Mouse (Mus musculus): Measurements from ENCODE around the gene Btbd9.
"Not testable (repeated sequence)": the region's sequence is repeated elsewhere in the genome, so short reads cannot be mapped to it uniquely, and the experiment has no call there.

Gene Btbd9

GRCm38 (mm10) chr17:30575941-30576773 is at the start of gene Btbd9:
Gene Btbd9 (minus strand): TSS chr17:30576488.
- peak; percentile 87 to 95 for DNase-seq (ENCODE audit: low spot score in 2 of 2)

- DNase-seq (ENCODE audit: low spot score in 2 of 2): not testable (repeated sequence)
Observed at GRCm38 (mm10) chr17:30624132-30624531, 47.8 kb upstream of the Btbd9 start, which contains the start of gene Dnah8. Gene Dnah8 (plus strand): TSS chr17:30624354.

GRCm38 (mm10) chr17:30623200-30623599 is 46.9 kb upstream of the Btbd9 start:
- no peak for DNase-seq (ENCODE audit: low spot score in 2 of 2)

- no peak for DNase-seq (ENCODE audit: low spot score in 2 of 2)
Observed at GRCm38 (mm10) chr17:30621450-30621849, 45.2 kb upstream of the Btbd9 start.

DNA sequence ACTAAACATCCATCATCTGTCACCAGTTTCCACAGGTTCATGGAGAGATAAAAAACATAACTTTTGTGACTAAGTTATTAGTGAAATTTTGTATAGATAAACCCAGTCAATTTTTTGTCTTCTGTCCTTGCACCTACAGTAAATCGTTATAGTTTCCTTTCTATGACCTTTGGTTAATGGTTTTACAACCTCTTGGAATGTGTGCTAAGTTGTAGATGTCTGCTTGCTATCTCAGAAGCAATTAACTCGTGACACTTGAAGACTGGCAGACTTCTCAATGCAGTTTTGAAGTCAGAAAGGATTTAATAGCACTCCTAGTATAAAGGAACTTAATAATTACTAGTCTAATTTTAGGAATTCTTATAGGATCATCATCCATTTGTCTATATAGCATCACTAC is 44.3 kb upstream of the Btbd9 start:
- DNase-seq (ENCODE audit: low spot score in 2 of 2): no peak

- DNase-seq (ENCODE audit: low spot score in 2 of 2): no peak
Observed at GRCm38 (mm10) chr17:30619153-30619552, 42.9 kb upstream of the Btbd9 start.

- no peak for DNase-seq (ENCODE audit: low spot score in 2 of 2)
Observed at GRCm38 (mm10) chr17:30618136-30618891, 42.0 kb upstream of the Btbd9 start.

DNA sequence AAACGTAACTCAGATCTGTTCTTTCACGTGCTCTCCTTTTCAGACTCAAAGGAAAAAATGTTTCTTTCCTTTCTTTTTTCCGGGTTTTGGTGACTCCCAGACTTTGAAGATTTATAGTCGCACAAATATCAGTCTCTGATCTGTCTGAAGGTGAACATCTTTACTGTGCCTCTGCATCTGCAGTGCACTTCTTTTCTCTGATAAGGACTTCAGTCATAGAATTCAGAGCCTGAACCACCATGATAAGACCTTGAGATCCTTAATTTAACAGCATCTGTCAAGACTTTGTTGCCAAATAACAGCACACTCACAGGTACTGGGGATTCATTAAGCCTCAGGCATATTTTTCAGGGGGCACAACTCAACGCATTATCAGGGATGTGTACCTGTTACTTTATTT is 39.9 kb upstream of the Btbd9 start:
- DNase-seq (ENCODE audit: low spot score in 2 of 2): no peak

GRCm38 (mm10) chr17:30613350-30613749 is 37.1 kb upstream of the Btbd9 start:
- no peak for DNase-seq (ENCODE audit: low spot score in 2 of 2)

DNA sequence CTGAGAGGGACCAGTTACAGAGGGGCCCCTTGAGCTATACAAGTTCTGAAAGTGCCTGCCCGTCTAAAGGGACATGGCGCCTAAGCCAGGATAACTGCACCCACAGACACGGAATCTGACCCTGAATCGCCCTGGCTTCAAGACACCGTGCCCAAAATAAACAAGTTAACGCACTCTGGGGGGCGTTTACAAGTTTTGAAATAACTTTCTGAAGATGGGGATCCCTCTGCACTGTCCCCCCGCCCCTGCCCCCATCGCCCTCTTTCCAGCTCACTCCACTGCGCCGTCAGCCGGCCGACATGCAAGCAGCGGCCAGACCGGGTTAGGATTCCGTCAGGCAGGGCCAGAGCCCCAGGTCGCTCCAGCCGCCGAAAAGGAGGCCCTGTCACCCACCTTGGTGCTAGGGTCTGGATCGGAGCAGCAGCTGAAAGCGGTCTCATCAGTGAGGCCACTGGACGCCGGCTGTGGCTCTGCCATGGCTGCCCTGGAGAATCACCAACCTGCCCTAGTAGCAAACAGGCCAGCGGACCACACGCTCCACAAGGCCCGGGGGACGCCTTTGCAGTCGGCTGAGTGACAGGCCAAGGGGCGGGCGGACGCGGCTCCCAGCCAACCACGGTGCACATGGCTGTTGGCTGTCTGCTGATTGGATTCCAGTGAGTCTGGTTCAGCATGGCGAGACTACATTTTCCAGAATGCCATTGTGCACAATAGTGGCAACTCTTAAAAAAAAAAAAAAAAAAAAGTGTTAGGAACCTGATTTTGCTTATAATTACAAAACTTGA is 36.0 kb upstream of the Btbd9 start:
- DNase-seq (ENCODE audit: low spot score in 2 of 2): peak; percentile 99

DNA sequence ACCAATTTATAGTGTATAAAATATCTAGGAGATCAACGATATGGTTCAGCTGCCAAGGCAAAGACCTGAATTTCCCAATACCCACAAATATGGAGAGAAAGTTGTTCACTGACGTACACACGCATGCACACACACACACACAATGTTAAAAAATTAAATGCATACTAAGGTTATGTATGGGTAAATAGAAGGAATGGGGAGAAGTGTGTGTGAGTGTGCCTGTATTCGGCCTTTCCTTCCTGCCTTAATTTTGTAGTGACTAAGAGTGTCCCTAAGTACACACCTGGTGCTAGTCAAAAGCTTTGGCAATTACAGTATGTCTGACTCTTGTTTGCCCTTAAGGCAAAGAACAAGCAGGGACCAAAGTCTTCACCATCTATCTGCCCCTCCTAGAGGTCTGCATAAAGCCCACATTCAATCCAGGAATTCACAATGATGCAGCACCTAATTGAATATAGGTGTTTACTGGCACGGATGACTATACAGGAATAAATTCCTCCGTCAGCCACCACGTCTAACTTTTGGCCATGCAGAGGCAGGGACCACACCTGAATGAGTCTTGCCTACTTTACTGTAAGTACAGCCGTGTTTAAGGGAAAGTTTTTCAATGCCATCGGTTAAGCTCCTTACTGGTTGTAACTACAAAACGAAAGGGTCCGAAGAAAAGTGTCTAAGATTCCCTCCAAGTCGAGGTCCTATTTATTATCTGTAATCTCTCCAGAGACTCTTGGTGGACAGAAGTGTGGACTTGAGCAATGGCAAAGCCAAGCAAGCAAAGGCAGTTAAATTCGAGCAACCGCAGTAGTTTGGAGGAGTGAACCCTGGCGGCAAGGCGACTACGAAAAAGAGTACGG is 35.2 kb upstream of the Btbd9 start:
- DNase-seq (ENCODE audit: low spot score in 2 of 2): no peak

- no peak for DNase-seq (ENCODE audit: low spot score in 2 of 2)
Observed at GRCm38 (mm10) chr17:30610739-30611138, 34.5 kb upstream of the Btbd9 start.

GRCm38 (mm10) chr17:30609980-30610307 is 33.7 kb upstream of the Btbd9 start:
- DNase-seq (ENCODE audit: low spot score in 2 of 2): no peak

- DNase-seq (ENCODE audit: low spot score in 2 of 2): peak in 1 of 2 experiments; percentile 53
Observed at GRCm38 (mm10) chr17:30609305-30609979, 33.2 kb upstream of the Btbd9 start.

GRCm38 (mm10) chr17:30607909-30608495 is 31.7 kb upstream of the Btbd9 start:
- no peak for DNase-seq (ENCODE audit: low spot score in 2 of 2)

DNA sequence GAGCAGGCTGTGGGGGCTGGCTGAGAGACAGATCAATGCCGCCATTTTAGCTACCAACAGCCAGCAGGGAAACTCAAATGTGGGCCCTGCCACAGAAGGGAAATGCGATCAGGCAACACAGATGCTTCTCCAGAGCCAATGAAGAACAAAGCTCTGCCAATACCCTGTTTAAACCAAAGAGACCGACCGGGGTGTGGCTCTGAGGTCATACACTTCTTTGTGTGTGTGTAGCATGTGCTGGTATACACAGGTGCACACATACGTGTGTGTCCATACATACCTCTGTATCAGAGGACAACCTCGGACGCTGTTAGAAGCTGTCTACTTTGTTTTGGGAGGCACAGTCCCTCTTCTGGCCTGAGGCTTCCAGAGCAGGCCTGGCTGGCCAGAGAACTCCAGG is 31.0 kb upstream of the Btbd9 start:
- no peak for DNase-seq (ENCODE audit: low spot score in 2 of 2)

DNA sequence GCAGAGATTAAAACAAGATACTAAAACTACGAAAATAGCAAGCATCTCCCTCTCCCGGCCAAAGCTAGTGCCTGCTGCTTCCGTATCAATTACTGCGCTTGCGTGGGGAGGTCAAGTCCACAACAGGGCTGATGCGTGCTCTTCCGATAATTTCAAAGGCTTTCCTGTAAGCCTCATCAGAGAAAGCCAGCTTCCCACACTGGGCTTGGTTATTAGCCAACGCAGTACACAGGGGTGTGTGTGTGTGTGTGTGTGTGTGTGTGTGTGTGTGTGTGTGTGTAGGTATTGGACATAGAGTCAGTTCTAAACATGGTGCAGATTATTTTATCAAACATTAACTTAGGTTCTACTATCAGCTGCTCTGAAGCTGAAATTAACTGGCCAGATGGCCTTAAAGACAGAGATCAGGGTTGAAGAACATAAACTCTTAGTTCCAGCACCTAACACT is 30.4 kb upstream of the Btbd9 start:
- no peak for DNase-seq (ENCODE audit: low spot score in 2 of 2)

DNA sequence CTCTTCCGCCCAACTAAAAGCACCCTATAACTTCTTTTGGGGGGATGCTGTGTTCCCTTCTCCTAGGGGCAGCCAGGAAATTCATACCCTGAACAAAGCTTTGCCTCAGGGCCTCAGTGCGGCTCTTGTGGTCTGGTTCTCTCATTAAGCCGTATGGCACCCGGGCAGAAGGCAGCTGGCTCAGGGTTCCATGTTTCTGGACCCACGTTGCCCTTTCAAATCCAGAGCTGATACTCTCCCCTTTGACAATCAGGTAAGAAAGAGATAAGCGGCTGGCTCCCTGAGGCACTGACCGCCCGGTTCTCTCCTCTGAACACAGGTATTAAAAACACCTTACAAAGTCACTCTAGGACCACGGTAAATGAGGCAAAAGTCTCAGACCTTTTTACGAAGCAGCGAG is 29.9 kb upstream of the Btbd9 start:
- no peak for DNase-seq (ENCODE audit: low spot score in 2 of 2)

- no peak for DNase-seq (ENCODE audit: low spot score in 2 of 2)
Observed at GRCm38 (mm10) chr17:30605001-30605400, 28.7 kb upstream of the Btbd9 start.

GRCm38 (mm10) chr17:30604296-30604695 is 28.0 kb upstream of the Btbd9 start:
- no peak for DNase-seq (ENCODE audit: low spot score in 2 of 2)

All from spleen, postnatal 4 days (tissue).